8 mouse cellular contexts compared by ENCODE assay signal in genomic region chr12:90740468-90740867, GRCm38 (mm10). TPM values are rescaled to one million over a fixed set of nuclear protein-coding genes. Genes with fewer than 3 reads are reported as not detected.
DNase-seq lines count a peak whose midpoint lies in the region; ATAC-seq and TF ChIP-seq lines count a peak whose summit lies in the region.
"Had no signal": no experiment of that assay in that cellular context is flagged by ENCODE, and none has a peak within 500 bp of the region (broad histone marks: within the 10 kb centered on the region; RNA-seq: fewer than 3 reads in every experiment).

No protein-coding gene starts in this region.

- H3K9me3 ChIP-seq in G1E (replicated peaks): no peaks in the 10 kb centered on the region
- no peaks in the 10 kb centered on the region for H3K9me3 ChIP-seq in embryonic facial prominence, embryonic 15.5 days (replicated peaks)
- H3K9me3 ChIP-seq: limb, embryonic 13.5 days had no signal

- no peak overlapping the region for H3K9ac ChIP-seq in embryonic facial prominence, embryonic 15.5 days
- H3K9ac ChIP-seq: limb, embryonic 13.5 days had no signal

- WGBS in embryonic facial prominence, embryonic 15.5 days: 29% methylated on average over 2 of the region's 2 CpGs
- 45% methylated on average over 2 of the region's 2 CpGs for WGBS in spleen, adult 2 months

- no peak for TF ChIP-seq POLR2A in spleen, adult 2 months (IDR thresholded peaks at IDR 0.05; ENCODE audit: low read depth, low read length)

- no peak overlapping the region for H3K4me3 ChIP-seq in G1E (ENCODE audit: low read depth, low read length)
- no peak overlapping the region for H3K4me3 ChIP-seq in embryonic facial prominence, embryonic 15.5 days (replicated peaks)
- no peak overlapping the region for H3K4me3 ChIP-seq in spleen, adult 2 months (ENCODE audit: extremely low read depth, insufficient read depth, insufficient read length)
- H3K4me3 ChIP-seq: limb, embryonic 13.5 days had no signal

- H3K4me2 ChIP-seq in embryonic facial prominence, embryonic 15.5 days (replicated peaks): no peak overlapping the region
- H3K4me2 ChIP-seq: limb, embryonic 13.5 days had no signal

- no peaks in the 10 kb centered on the region for H3K4me1 ChIP-seq in G1E (ENCODE audit: insufficient read depth, low read depth, low read length)
- 0 out of 2 replicates have a peak, but pooled peaks cover 9% of the 10 kb centered on the region for H3K4me1 ChIP-seq in embryonic facial prominence, embryonic 15.5 days
- H3K4me1 ChIP-seq in spleen, adult 2 months (ENCODE audit: control insufficient read depth, insufficient read depth, insufficient read length): peaks cover 5% of the 10 kb centered on the region; the same call in 1 of the 2 replicates

- ATAC-seq in G1E (ENCODE audit: extremely low read depth, insufficient number of reproducible peaks, low FRiP score, poor library complexity, severe bottlenecking): peak; percentile 72; the same call in 1 of the 2 replicates
- 0 out of 2 replicates have a peak, but pooled peaks have one; percentile 60 for ATAC-seq in embryonic facial prominence, embryonic 15.5 days (ENCODE audit: insufficient number of reproducible peaks, low FRiP score, low TSS enrichment, low read depth)

- peaks cover 4% of the 10 kb centered on the region; the same call in 1 of the 2 replicates for H3K27me3 ChIP-seq in G1E (ENCODE audit: insufficient read depth, low read length)
- no peaks in the 10 kb centered on the region for H3K27me3 ChIP-seq in embryonic facial prominence, embryonic 15.5 days
- no peaks in the 10 kb centered on the region for H3K27me3 ChIP-seq in spleen, adult 2 months (ENCODE audit: control insufficient read depth, insufficient read depth, low read length)
- H3K27me3 ChIP-seq: limb, embryonic 13.5 days had no signal

- H3K36me3 ChIP-seq in G1E (replicated peaks): no peaks in the 10 kb centered on the region
- no peaks in the 10 kb centered on the region for H3K36me3 ChIP-seq in embryonic facial prominence, embryonic 15.5 days
- H3K36me3 ChIP-seq in spleen, adult 2 months (ENCODE audit: control insufficient read depth, insufficient read depth, low read length): no peaks in the 10 kb centered on the region
- H3K36me3 ChIP-seq: limb, embryonic 13.5 days had no signal

- DNase-seq in G1E (ENCODE audit: low spot score): no peak
- peak; percentile 55 to 74 for DNase-seq in adrenal gland, postnatal 36 days
- peak; percentile 81 for DNase-seq in heart, postnatal 4 days
- DNase-seq in layer of hippocampus, adult 9-11 months: peak; percentile 75
- DNase-seq in lung, postnatal 4 days: peak; percentile 21 to 58
- peak in 1 of 2 experiments; percentile 34 for DNase-seq in spleen, adult 2 months (ENCODE audit: low read depth in 1 of 2, low spot score in 2 of 2)

- peak; percentile 49 for TF ChIP-seq CTCF in G1E (IDR thresholded peaks at IDR 0.05; ENCODE audit: low read depth, low read length)
- TF ChIP-seq CTCF in spleen, adult 2 months (IDR thresholded peaks at IDR 0.05; ENCODE audit: extremely low read depth, insufficient read depth, insufficient read length, insufficient replicate concordance): peak; percentile 17; the same call in 1 of the 2 replicates

- H3K27ac ChIP-seq in embryonic facial prominence, embryonic 15.5 days (replicated peaks): no peak overlapping the region
- H3K27ac ChIP-seq in spleen, adult 2 months (ENCODE audit: insufficient read depth, low read length): no peak overlapping the region
- H3K27ac ChIP-seq: limb, embryonic 13.5 days had no signal

RNA-seq across cellular contexts. Expression of gene Dio2, which starts 2.2 kb away (rescaled TPM):
- not detected in 2 replicates for total RNA-seq in G1E (2014; fragmentation: Nextera tagmentation)
- under 0.01 and 0.16 TPM in 2 replicates for total RNA-seq in G1E (2017)
- not detected in 2 replicates for polyA plus RNA-seq in G1E (2012)
- total RNA-seq in adrenal gland, postnatal 36 days (2021): 10 to 100 TPM in 1 of 2 experiments, 1 to 10 TPM in 1; 8.1 to 18.1 TPM
- 1.9 and 2.7 TPM in 2 replicates for polyA plus RNA-seq in embryonic facial prominence, embryonic 15.5 days (2015; fragmentation: Nextera tagmentation; extraction: Ambion mirVana)
- 1 to 10 TPM; 3.1 to 3.9 TPM for total RNA-seq in heart, postnatal 4 days (2021)
- 0.01 TPM in 1 of 2 replicates, not detected in the other for polyA plus RNA-seq in spleen, adult 2 months (2012; rRNA removed)
